Mouse (Mus musculus) midbrain, embryonic 11.5 days (tissue): ENCODE data around the gene Panx1. TPM values are rescaled to one million over a fixed set of nuclear protein-coding genes. Genes with fewer than 3 reads are reported as not detected.

ENCODE experiments used
- ATAC-seq: fragments of 200-750 bp; cut with Nextera tagmentation; 2 replicates; pipeline ENCODE4 v1.8.0; 2017; ENCODE audit warnings: moderate TSS enrichment, moderate library complexity; ENCODE audit not compliant: low FRiP score
- DNase-seq: peaks from one replicate; pipeline ENCODE4 v3.0.0; 2015; ENCODE audit warnings: low spot score; ENCODE audit errors: missing footprints
- H3K27ac ChIP-seq: fragments of 300-500 bp; sonication (generic); 2 replicates; pipeline ENCODE4 v1.5.1; 2014; ENCODE audit warnings: low read depth, low read length
- H3K27me3 ChIP-seq: fragments of 300-500 bp; sonication (generic); 2 replicates; pipeline ENCODE4 v1.6.1; 2014; ENCODE audit warnings: mild to moderate bottlenecking, low read length, moderate library complexity, mixed read lengths; ENCODE audit not compliant: control insufficient read depth, insufficient read depth
- H3K36me3 ChIP-seq: fragments of 300-500 bp; sonication (generic); 2 replicates; pipeline ENCODE4 v1.6.1; 2014; ENCODE audit warnings: mild to moderate bottlenecking, low read length, moderate library complexity, mixed read lengths; ENCODE audit not compliant: control insufficient read depth, insufficient read depth
- H3K4me1 ChIP-seq: fragments of 300-500 bp; sonication (generic); 2 replicates; pipeline ENCODE4 v1.6.1; 2014; ENCODE audit warnings: low read length; ENCODE audit not compliant: control insufficient read depth, insufficient read depth
- H3K4me2 ChIP-seq: fragments of 300-500 bp; sonication (generic); 2 replicates; pipeline ENCODE4 v1.6.1; 2014; ENCODE audit warnings: mild to moderate bottlenecking, moderate library complexity
- H3K4me3 ChIP-seq: fragments of 300-500 bp; sonication (generic); 2 replicates; pipeline ENCODE4 v1.5.1; 2014; ENCODE audit warnings: low read depth, low read length
- H3K9ac ChIP-seq: fragments of 300-500 bp; sonication (generic); 2 replicates; pipeline ENCODE4 v1.6.1; 2014; ENCODE audit warnings: low read length
- H3K9me3 ChIP-seq: fragments of 300-500 bp; sonication (generic); 2 replicates; pipeline ENCODE4 v1.6.1; 2016; ENCODE audit warnings: low read length; ENCODE audit not compliant: control insufficient read depth
- WGBS: fragments of 180-500 bp; shearing (Covaris S2); extraction: QIAGEN DNeasy Blood & Tissue Kit; methylation state at CpG from one replicate; pipeline ENCODE4 v1.1.7; 2014; 5-methylcytosine and 5-hydroxymethylcytosine counted together
- polyA plus RNA-seq: library from polyadenylated mRNA; unstranded; fragments of >200 nt; fragmentation: Nextera tagmentation; extraction: Ambion mirVana; gene quantifications from 2 replicates; pipeline ENCODE4 v1.2.1, GENCODE M21; 2014

Panx1 gene
- polyA plus RNA-seq, 1 experiment from 2014 or later, result 129 TPM

- Histone ChIP-seq H3K4me2 (no peak overlapping the region), H3K4me3 (no peak overlapping the region), H3K36me3 (no peaks in the 10 kb centered on the region), H3K27ac (no peak overlapping the region), H3K4me1 (peaks cover 22% of the 10 kb centered on the region), H3K27me3 (no peaks in the 10 kb centered on the region), H3K9ac (no peak overlapping the region), H3K9me3 (no peaks in the 10 kb centered on the region)
- DNase-seq (peak; percentile 57), ATAC-seq (no peak)
- 89% methylated on average over 11 of the region's 11 CpGs for WGBS
Measured at GRCm38 (mm10) chr9:15041556-15041955, 3.7 kb downstream of the Panx1 start.

GRCm38 (mm10) chr9:15039848-15040247 lies 5.4 kb downstream of the Panx1 start:
- no peaks in the 10 kb centered on the region for H3K9me3 ChIP-seq
- H3K9ac ChIP-seq, result no peak overlapping the region
- peaks cover 19% of the 10 kb centered on the region for H3K4me1 ChIP-seq
- H3K4me2 ChIP-seq, result no peak overlapping the region
- H3K27ac ChIP-seq, result no peak overlapping the region
- DNase-seq, result peak; percentile 41
- H3K27me3 ChIP-seq, result no peaks in the 10 kb centered on the region
- no peak overlapping the region for H3K4me3 ChIP-seq
- H3K36me3 ChIP-seq, result no peaks in the 10 kb centered on the region
- no peak for ATAC-seq
- 93% methylated on average over 5 of the region's 5 CpGs for WGBS

GRCm38 (mm10) chr9:15037704-15038103 lies 7.6 kb downstream of the Panx1 start:
- WGBS, result 44% methylated on average over 3 of the region's 3 CpGs
- Histone ChIP-seq H3K9me3 (no peaks in the 10 kb centered on the region), H3K27me3 (no peaks in the 10 kb centered on the region), H3K4me2 (no peak overlapping the region), H3K27ac (no peak overlapping the region), H3K4me3 (no peak overlapping the region), H3K9ac (no peak overlapping the region), H3K4me1 (peaks cover 7% of the 10 kb centered on the region), H3K36me3 (no peaks in the 10 kb centered on the region)
- no peak for ATAC-seq
- peak; percentile 72 for DNase-seq

- no peak overlapping the region for H3K4me2 ChIP-seq
- H3K4me3 ChIP-seq, result no peak overlapping the region
- no peak overlapping the region; the same call in 1 of the 2 replicates for H3K9ac ChIP-seq
- H3K36me3 ChIP-seq, result no peaks in the 10 kb centered on the region
- ATAC-seq (no peak), DNase-seq (peak; percentile 82)
- peaks cover 6% of the 10 kb centered on the region; the same call in 1 of the 2 replicates for H3K4me1 ChIP-seq
- no peaks in the 10 kb centered on the region for H3K27me3 ChIP-seq
- H3K9me3 ChIP-seq, result no peaks in the 10 kb centered on the region
- H3K27ac ChIP-seq, result peak overlapping the region; percentile 22; the same call in 1 of the 2 replicates
Measured at GRCm38 (mm10) chr9:15037237-15037636, 8.0 kb downstream of the Panx1 start.

GRCm38 (mm10) chr9:15036807-15037206 lies 8.5 kb downstream of the Panx1 start:
- ATAC-seq (peak; percentile 76), DNase-seq (peak; percentile 83)
- H3K36me3 ChIP-seq, result no peaks in the 10 kb centered on the region; the same call in 1 of the 2 replicates
- H3K4me3 ChIP-seq, result no peak overlapping the region
- H3K27me3 ChIP-seq, result no peaks in the 10 kb centered on the region
- no peak overlapping the region for H3K4me2 ChIP-seq
- H3K27ac ChIP-seq, result peak overlapping the region; percentile 22
- 28% methylated on average over 4 of the region's 4 CpGs for WGBS
- no peaks in the 10 kb centered on the region for H3K9me3 ChIP-seq
- H3K9ac ChIP-seq, result peak overlapping the region; percentile 33; the same call in 1 of the 2 replicates
- peaks cover 6% of the 10 kb centered on the region; the same call in 1 of the 2 replicates for H3K4me1 ChIP-seq

GRCm38 (mm10) chr9:15036405-15036804 lies 8.9 kb downstream of the Panx1 start:
- no peaks in the 10 kb centered on the region for H3K9me3 ChIP-seq
- H3K4me2 ChIP-seq, result no peak overlapping the region
- ATAC-seq (peak; percentile 43; the same call in 1 of the 2 replicates), DNase-seq (no peak)
- peaks cover 6% of the 10 kb centered on the region; the same call in 1 of the 2 replicates for H3K4me1 ChIP-seq
- no peak overlapping the region for H3K9ac ChIP-seq
- no peak overlapping the region for H3K27ac ChIP-seq
- no peaks in the 10 kb centered on the region for H3K27me3 ChIP-seq
- WGBS, result 89% methylated on average over 2 of the region's 2 CpGs
- H3K4me3 ChIP-seq, result no peak overlapping the region
- peaks cover 3% of the 10 kb centered on the region; the same call in 1 of the 2 replicates for H3K36me3 ChIP-seq

- DNase-seq (peak; percentile 75), ATAC-seq (no peak)
- Histone ChIP-seq H3K4me3 (no peak overlapping the region), H3K36me3 (peaks cover 5% of the 10 kb centered on the region; the same call in 1 of the 2 replicates), H3K27ac (no peak overlapping the region), H3K9me3 (no peaks in the 10 kb centered on the region), H3K4me2 (no peak overlapping the region), H3K9ac (no peak overlapping the region), H3K4me1 (peaks cover 6% of the 10 kb centered on the region; the same call in 1 of the 2 replicates), H3K27me3 (no peaks in the 10 kb centered on the region)
- 95% methylated on average over 7 of the region's 7 CpGs for WGBS
Measured at GRCm38 (mm10) chr9:15035979-15036378, 9.3 kb downstream of the Panx1 start.

GRCm38 (mm10) chr9:15034546-15035273 lies 10.6 kb downstream of the Panx1 start:
- Histone ChIP-seq H3K4me1 (peaks cover 6% of the 10 kb centered on the region; the same call in 1 of the 2 replicates), H3K9me3 (no peaks in the 10 kb centered on the region), H3K9ac (no peak overlapping the region), H3K27me3 (no peaks in the 10 kb centered on the region), H3K27ac (no peak overlapping the region), H3K36me3 (peaks cover 5% of the 10 kb centered on the region; the same call in 1 of the 2 replicates), H3K4me2 (no peak overlapping the region), H3K4me3 (no peak overlapping the region)
- DNase-seq, result peak; percentile 67
- 87% methylated on average over 7 of the region's 7 CpGs for WGBS
- ATAC-seq, result no peak

GRCm38 (mm10) chr9:15033568-15034160 lies 11.6 kb downstream of the Panx1 start:
- 75% methylated on average over 5 of the region's 5 CpGs for WGBS
- H3K9ac ChIP-seq, result no peak overlapping the region
- ATAC-seq (no peak), DNase-seq (peak; percentile 86)
- no peaks in the 10 kb centered on the region for H3K27me3 ChIP-seq
- H3K4me3 ChIP-seq, result no peak overlapping the region
- no peak overlapping the region for H3K4me2 ChIP-seq
- H3K27ac ChIP-seq, result no peak overlapping the region
- H3K36me3 ChIP-seq, result peaks cover 5% of the 10 kb centered on the region; the same call in 1 of the 2 replicates
- H3K4me1 ChIP-seq, result peaks cover 6% of the 10 kb centered on the region; the same call in 1 of the 2 replicates
- no peaks in the 10 kb centered on the region for H3K9me3 ChIP-seq
